Mouse (Mus musculus) midbrain, embryonic 12.5 days (tissue): ENCODE results near the gene Bcas3. TPM values are rescaled to one million over a fixed set of nuclear protein-coding genes. Genes with fewer than 3 reads are reported as not detected.

ENCODE experiments used
- ATAC-seq: fragments of 200-750 bp; cut with Nextera tagmentation; 2 replicates; pipeline ENCODE4 v1.8.0; 2017; ENCODE audit warnings: low read depth, moderate TSS enrichment, moderate library complexity; ENCODE audit not compliant: low FRiP score
- H3K27ac ChIP-seq: fragments of 300-500 bp; sonication (generic); replicated peaks from 2 replicates; pipeline ENCODE4 v1.5.1; 2016; ENCODE audit warnings: mild to moderate bottlenecking
- H3K27me3 ChIP-seq: fragments of 300-500 bp; sonication (generic); 2 replicates; pipeline ENCODE4 v1.6.1; 2016; ENCODE audit warnings: mild to moderate bottlenecking
- H3K36me3 ChIP-seq: fragments of 300-500 bp; sonication (generic); 2 replicates; pipeline ENCODE4 v1.6.1; 2016
- H3K4me1 ChIP-seq: fragments of 300-500 bp; sonication (generic); 2 replicates; pipeline ENCODE4 v1.6.1; 2016
- H3K4me2 ChIP-seq: fragments of 300-500 bp; sonication (generic); replicated peaks from 2 replicates; pipeline ENCODE4 v1.6.1; 2016; ENCODE audit warnings: mild to moderate bottlenecking, moderate library complexity
- H3K4me3 ChIP-seq: fragments of 300-500 bp; sonication (generic); 2 replicates; pipeline ENCODE4 v1.5.1; 2016; ENCODE audit warnings: mild to moderate bottlenecking
- H3K9ac ChIP-seq: fragments of 300-500 bp; sonication (generic); replicated peaks from 2 replicates; pipeline ENCODE4 v1.6.1; 2016; ENCODE audit warnings: mild to moderate bottlenecking, moderate library complexity
- H3K9me3 ChIP-seq: fragments of 300-500 bp; sonication (generic); 2 replicates; pipeline ENCODE4 v1.6.1; 2016; ENCODE audit warnings: mild to moderate bottlenecking
- WGBS: fragments of 180-500 bp; shearing (Covaris S2); methylation state at CpG from one replicate; pipeline ENCODE4 v1.1.7; 2016; 5-methylcytosine and 5-hydroxymethylcytosine counted together
- polyA plus RNA-seq: library from polyadenylated mRNA; unstranded; fragments of >200 nt; fragmentation: Nextera tagmentation; extraction: Ambion mirVana; gene quantifications from 2 replicates; pipeline ENCODE4 v1.2.1, GENCODE M21; 2016

The Bcas3 gene
- polyA plus RNA-seq, 1 experiment from 2014 or later = 26.8 TPM

DNA sequence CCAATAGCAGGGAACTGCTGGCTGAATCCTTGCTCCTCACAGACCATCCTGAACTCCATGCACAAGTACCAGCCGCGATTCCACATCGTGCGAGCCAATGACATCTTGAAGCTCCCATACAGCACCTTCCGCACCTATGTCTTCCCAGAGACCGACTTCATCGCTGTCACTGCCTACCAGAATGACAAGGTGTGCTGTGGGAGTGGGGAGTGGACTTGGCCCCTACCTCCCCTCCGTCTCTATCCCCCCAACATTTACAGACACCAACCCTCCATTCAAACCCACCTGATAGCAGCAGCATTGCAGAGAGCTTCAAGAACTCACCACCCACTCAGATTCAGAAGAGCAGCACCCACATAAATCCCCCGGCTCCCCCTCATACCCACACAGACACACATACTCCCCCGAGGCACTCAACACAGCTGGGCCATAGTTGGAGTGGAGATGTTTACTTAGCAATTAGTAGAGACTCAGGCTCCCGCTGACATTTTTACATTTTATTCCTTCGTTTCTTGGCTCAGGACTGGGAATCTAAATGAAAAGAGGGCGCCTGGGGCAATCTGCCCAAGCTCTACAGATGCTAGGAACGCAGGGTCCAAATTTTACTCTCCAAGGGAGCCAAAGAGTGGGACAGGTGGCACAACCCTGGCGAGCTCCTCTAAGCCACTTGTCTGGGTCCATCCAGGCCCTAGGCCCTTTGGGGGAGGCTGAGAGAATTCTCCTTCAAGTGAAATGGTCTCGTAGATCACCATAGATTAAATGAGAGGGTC is 483.0 kb downstream of the Bcas3 start:
- no peak overlapping the region for H3K4me3 ChIP-seq
- 2% methylated on average over 16 of the region's 16 CpGs for WGBS
- peaks cover 32% of the 10 kb centered on the region for H3K4me1 ChIP-seq
- no peak overlapping the region for H3K4me2 ChIP-seq
- H3K27me3 ChIP-seq = peaks cover 98% of the 10 kb centered on the region
- H3K9ac ChIP-seq = no peak overlapping the region
- H3K9me3 ChIP-seq = no peaks in the 10 kb centered on the region
- no peak for ATAC-seq
- H3K27ac ChIP-seq = no peak overlapping the region
- no peaks in the 10 kb centered on the region for H3K36me3 ChIP-seq

DNA sequence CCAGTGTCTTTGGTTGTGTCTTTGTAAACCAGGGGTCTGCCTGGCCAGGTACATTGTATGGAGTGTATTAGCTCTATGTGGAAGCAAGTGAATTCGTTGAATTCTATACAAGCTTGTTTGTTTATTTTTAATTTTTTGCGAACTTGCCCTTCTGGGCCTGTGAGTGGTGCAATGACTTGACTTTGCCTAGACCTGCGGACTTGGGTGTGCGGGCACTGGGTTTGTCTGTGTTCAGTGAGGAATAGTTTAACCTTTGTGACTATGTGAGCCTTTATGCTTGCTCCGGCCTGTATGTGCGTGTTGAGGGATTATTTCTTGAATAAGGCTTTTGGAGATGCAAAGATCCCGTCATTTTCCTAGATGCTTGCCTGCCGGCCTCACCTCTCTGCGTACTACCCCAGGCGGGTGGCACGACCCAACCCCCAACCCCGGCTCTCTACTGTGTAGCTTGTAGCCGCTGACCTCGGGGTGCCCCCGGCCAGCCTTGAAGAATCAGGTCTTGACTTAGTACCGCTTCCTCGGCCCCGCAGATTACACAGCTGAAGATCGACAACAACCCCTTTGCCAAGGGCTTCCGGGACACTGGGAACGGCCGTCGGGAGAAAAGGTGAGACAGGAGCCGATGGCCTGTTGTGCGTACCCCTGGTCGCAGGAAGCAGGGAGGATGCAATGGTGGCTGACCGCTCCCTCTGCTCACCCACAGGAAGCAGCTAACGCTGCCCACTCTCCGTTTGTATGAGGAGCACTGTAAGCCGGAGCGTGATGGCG is 483.7 kb downstream of the Bcas3 start:
- Histone ChIP-seq H3K27ac (no peak overlapping the region), H3K4me1 (peaks cover 34% of the 10 kb centered on the region), H3K36me3 (no peaks in the 10 kb centered on the region), H3K9ac (no peak overlapping the region), H3K27me3 (peaks cover 98% of the 10 kb centered on the region), H3K4me3 (0 out of 2 replicates have a peak overlapping the region, but pooled peaks have one; percentile 0), H3K4me2 (no peak overlapping the region), H3K9me3 (no peaks in the 10 kb centered on the region)
- 2% methylated on average over 32 of the region's 32 CpGs for WGBS
- ATAC-seq = no peak

DNA sequence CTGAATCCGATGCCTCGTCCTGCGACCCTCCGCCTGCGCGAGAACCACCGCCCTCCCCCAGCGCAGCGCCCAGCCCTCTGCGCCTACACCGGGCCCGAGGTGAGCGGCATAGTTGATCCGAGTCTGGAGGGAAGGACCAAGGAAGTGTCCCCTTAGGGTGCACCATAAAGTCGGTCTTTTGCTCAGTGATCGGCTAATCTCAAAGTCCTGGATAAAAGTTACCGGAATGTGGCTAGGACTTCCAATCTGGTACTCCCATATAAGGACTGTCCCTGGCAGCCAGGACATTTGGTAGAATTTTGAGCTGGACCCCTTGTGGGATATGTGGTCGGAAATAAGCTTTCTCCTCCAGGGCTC is 484.3 kb downstream of the Bcas3 start:
- no peaks in the 10 kb centered on the region for H3K36me3 ChIP-seq
- peaks cover 30% of the 10 kb centered on the region for H3K4me1 ChIP-seq
- ATAC-seq = no peak
- peaks cover 98% of the 10 kb centered on the region for H3K27me3 ChIP-seq
- H3K4me3 ChIP-seq = 0 out of 2 replicates have a peak overlapping the region, but pooled peaks have one; percentile 0
- no peak overlapping the region for H3K27ac ChIP-seq
- no peak overlapping the region for H3K9ac ChIP-seq
- no peaks in the 10 kb centered on the region for H3K9me3 ChIP-seq
- 0 out of 2 replicates have a peak overlapping the region, but pooled peaks have one; percentile 27 for H3K4me2 ChIP-seq
- WGBS = under 1% methylated on average over 18 of the region's 18 CpGs

DNA sequence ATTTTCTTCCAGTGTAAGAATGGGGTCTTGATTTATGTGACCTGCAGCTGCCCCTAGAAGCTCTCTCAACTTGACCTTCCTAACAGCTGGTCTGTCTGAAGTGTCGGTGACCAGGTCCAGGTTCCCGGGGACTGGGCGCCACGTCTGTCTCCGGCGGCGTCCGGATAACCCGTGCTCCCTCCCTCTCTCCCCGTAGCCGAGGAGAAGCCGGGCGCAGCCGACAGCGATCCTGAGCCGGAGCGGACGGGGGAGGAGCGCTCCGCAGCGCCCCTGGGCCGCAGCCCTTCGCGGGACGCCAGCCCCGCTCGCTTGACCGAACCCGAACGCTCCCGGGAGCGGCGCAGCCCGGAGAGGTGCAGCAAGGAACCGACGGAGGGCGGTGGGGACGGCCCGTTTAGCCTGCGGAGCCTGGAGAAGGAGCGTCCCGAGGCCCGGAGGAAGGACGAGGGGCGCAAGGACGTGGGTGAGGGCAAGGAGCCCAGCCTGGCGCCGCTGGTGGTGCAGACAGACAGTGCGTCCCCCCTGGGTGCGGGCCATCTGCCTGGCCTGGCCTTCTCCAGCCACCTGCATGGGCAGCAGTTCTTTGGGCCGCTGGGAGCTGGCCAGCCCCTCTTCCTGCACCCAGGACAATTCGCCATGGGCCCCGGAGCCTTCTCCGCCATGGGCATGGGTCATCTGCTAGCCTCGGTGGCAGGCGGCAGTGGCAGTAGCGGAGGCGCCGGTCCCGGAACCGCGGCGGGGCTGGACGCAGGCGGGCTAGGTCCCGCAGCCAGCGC is 484.9 kb downstream of the Bcas3 start:
- Histone ChIP-seq H3K4me2 (peak overlapping the region; percentile 27), H3K4me1 (peaks cover 30% of the 10 kb centered on the region), H3K9me3 (no peaks in the 10 kb centered on the region), H3K4me3 (peak overlapping the region; percentile 24), H3K36me3 (no peaks in the 10 kb centered on the region), H3K27me3 (peaks cover 98% of the 10 kb centered on the region), H3K9ac (no peak overlapping the region), H3K27ac (no peak overlapping the region)
- no peak for ATAC-seq
- under 1% methylated on average over 61 of the region's 67 CpGs for WGBS

DNA sequence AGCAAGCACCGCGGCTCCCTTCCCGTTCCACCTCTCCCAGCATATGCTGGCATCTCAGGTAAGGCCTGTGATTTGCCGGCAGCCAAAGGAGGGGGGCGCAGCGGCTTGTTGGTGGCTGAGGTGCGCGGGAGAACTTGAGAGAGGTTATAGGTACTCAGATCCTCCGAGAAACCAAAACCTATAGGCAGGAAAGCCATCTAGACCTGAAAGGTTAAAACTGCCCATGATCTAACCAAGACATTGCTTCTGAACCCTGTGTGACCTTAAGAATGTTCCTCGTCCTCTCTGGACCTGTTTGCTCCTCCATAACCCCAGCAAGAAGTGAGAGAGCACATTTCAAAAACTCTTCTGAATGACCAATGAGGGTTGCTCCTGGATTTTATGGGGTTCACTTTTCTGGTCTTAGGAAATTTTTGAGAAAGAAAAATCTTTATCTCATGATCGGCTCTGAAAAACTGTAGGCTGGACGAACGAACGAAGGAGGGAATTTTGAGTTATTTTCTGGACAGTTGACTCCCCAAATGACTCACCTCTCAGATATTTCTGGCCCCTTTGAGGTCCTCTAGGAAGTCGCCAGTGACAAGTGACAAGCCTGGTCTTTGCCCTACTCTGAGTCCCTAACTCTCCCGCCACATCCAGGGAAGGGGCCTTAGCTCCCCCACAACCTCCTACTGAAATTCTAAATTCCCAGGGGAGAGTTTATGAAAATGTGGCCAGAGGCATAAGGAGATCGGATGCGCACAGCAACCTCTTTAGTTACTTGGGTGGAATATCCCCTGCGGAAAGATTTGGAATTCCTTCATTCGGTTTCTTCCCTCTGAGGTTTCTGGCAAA is 485.7 kb downstream of the Bcas3 start:
- Histone ChIP-seq H3K4me1 (peaks cover 34% of the 10 kb centered on the region), H3K27me3 (peaks cover 100% of the 10 kb centered on the region), H3K36me3 (no peaks in the 10 kb centered on the region), H3K27ac (no peak overlapping the region), H3K4me3 (peak overlapping the region; percentile 24; the same call in 1 of the 2 replicates), H3K9me3 (no peaks in the 10 kb centered on the region), H3K9ac (no peak overlapping the region), H3K4me2 (no peak overlapping the region)
- WGBS = 4% methylated on average over 20 of the region's 20 CpGs
- ATAC-seq = no peak

DNA sequence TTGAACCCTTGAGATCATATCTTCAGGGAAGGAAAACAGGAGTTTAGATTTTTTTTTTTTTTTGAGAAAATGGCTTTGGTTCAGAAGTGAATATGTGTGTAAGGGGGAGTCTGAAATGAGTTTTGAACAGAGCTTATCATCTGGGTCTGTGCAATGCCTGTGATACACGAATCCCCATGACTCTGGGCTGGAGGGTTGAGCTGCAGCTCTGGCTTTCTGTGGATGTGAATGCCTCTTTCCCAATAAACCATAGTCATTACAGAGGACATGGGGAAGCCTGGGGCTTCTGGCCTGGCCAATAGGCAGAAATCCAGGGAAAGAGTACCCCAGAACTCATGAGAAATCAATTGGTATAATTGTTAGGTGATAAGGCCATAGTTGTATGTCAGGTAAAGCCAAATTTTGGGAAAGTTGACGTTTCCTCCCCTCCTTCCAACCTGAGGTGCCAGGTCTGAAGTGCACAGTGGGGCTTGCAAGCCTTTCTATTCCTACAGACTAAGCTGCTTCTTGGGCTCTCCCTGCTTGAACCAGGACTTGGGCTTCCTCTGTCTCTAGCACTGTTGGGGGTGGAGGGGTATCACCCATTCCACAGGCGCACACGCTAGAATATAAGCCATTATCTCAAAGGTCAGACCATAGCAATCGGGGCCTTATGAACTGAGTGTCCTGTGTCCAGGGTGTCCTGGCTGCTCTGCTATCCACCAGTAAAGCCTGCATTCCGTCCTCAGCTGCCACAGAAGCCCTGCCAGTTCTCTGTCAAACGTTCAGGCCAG is 486.5 kb downstream of the Bcas3 start:
- no peak overlapping the region for H3K9ac ChIP-seq
- H3K27ac ChIP-seq = no peak overlapping the region
- WGBS = 4% methylated on average over 7 of the region's 7 CpGs
- H3K4me3 ChIP-seq = no peak overlapping the region
- no peaks in the 10 kb centered on the region for H3K9me3 ChIP-seq
- no peaks in the 10 kb centered on the region for H3K36me3 ChIP-seq
- peaks cover 100% of the 10 kb centered on the region for H3K27me3 ChIP-seq
- H3K4me1 ChIP-seq = peaks cover 42% of the 10 kb centered on the region
- no peak overlapping the region for H3K4me2 ChIP-seq
- ATAC-seq = no peak

DNA sequence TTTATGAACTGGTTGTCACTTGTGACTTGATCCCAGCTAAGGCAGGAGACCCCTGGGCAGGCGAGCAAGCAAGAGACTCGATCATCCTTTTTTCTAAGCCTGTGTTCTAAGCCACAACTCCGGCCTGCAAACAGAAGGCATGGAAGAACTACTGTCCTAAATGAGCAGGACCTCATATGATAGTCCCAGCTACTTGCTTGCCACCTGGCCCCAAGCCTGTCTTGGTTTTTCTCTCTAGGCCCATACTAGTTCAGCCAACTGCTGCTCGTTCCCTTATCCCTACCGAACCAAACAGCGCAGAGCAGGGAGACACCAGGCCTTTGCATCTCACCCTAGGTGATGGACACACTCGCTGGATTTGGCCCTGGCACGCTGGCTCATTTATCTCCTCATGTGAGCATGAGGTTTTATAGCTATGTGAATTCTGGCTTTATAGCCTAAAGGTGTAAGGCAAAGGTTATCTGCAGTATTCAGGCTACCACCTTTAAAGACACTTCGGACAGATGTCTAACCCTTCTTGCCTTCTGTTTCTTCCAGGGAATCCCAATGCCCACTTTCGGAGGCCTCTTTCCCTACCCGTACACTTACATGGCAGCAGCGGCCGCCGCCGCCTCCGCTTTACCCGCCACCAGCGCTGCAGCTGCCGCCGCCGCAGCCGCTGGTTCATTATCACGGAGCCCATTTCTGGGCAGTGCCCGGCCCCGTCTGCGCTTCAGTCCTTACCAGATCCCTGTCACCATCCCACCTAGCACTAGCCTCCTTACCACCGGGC is 487.2 kb downstream of the Bcas3 start:
- Histone ChIP-seq H3K9ac (no peak overlapping the region), H3K4me2 (peak overlapping the region; percentile 20), H3K4me3 (peak overlapping the region; percentile 17), H3K4me1 (peaks cover 43% of the 10 kb centered on the region), H3K9me3 (no peaks in the 10 kb centered on the region), H3K36me3 (no peaks in the 10 kb centered on the region), H3K27ac (no peak overlapping the region), H3K27me3 (peaks cover 100% of the 10 kb centered on the region)
- WGBS = 2% methylated on average over 26 of the region's 27 CpGs
- no peak for ATAC-seq

DNA sequence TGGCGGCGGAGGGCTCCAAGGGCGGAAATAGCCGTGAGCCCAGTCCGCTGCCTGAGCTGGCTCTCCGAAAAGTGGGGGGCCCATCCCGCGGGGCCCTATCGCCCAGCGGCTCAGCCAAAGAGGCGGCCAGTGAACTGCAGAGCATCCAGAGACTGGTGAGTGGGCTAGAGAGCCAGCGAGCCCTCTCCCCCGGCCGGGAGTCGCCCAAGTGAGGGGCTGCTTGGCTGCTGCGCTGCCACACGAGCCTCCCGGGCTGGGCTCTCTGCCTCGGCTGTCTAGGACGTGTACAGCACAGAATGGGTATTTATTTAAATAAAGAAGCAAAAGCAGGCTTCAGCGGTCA is 487.8 kb downstream of the Bcas3 start:
- Histone ChIP-seq H3K4me2 (peak overlapping the region; percentile 20), H3K36me3 (no peaks in the 10 kb centered on the region), H3K9me3 (no peaks in the 10 kb centered on the region), H3K27ac (no peak overlapping the region), H3K9ac (no peak overlapping the region), H3K27me3 (peaks cover 100% of the 10 kb centered on the region), H3K4me1 (peaks cover 43% of the 10 kb centered on the region), H3K4me3 (peak overlapping the region; percentile 17)
- WGBS = 2% methylated on average over 21 of the region's 21 CpGs
- ATAC-seq = no peak

DNA sequence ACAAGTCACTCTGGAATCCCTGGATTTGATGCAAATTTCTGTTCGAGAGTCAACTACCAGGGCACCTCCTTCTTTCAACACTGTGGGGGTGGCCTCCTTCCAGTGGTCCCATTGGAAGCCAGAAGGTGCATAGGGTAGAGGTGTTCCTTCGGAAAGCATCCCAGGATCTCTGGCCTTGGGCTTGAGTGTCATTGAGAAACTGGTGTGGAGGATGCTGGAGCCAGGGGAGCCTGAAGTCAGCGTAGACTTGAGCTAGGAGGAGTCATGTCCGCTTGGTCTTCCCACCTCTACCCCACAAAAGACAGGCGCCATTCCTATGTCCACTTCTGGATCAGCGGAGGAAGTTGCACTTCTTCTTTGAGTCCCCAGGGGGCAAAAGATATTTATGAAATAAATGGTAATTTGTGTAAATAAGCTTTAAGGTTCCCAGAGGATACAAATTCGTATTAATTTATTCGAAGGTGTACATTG is 488.3 kb downstream of the Bcas3 start:
- peaks cover 100% of the 10 kb centered on the region for H3K27me3 ChIP-seq
- peaks cover 43% of the 10 kb centered on the region for H3K4me1 ChIP-seq
- H3K4me2 ChIP-seq = peak overlapping the region; percentile 54
- H3K27ac ChIP-seq = no peak overlapping the region
- H3K9me3 ChIP-seq = no peaks in the 10 kb centered on the region
- no peaks in the 10 kb centered on the region for H3K36me3 ChIP-seq
- peak overlapping the region; percentile 17; the same call in 1 of the 2 replicates for H3K4me3 ChIP-seq
- no peak overlapping the region for H3K9ac ChIP-seq
- 10% methylated on average over 8 of the region's 8 CpGs for WGBS
- ATAC-seq = no peak

DNA sequence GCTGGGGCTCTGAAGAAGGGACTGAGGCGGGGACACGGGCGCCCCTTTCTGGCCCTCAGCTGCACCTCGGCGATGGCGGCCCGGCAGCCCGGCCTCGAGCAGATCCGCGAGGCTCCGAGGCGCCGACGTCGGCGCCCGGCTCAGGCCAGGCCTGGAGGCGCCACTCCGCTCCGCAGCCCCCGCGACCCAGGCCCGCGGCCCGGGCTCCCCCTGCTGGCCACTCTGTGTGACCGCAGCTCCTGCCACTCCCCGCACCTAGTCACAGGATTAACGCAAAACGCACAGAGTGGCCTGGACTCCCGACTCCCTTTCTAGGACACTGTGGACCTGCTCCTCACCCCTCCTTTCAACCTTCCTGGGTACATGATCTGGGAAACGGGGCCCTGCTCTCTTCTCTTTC is 489.0 kb downstream of the Bcas3 start:
- no peaks in the 10 kb centered on the region for H3K9me3 ChIP-seq
- H3K9ac ChIP-seq = 0 out of 2 replicates have a peak overlapping the region, but pooled peaks have one; percentile 41
- ATAC-seq = peak; percentile 71
- H3K4me1 ChIP-seq = peaks cover 43% of the 10 kb centered on the region
- H3K27ac ChIP-seq = no peak overlapping the region
- peak overlapping the region; percentile 34 for H3K4me3 ChIP-seq
- H3K27me3 ChIP-seq = peaks cover 100% of the 10 kb centered on the region
- H3K36me3 ChIP-seq = no peaks in the 10 kb centered on the region
- peak overlapping the region; percentile 54 for H3K4me2 ChIP-seq
- 0% methylated on average over 29 of the region's 32 CpGs for WGBS
